Mouse (Mus musculus) frontal cortex, postnatal 25 days (tissue): ENCODE results near the gene Vmn1r188.
"Not testable (repeated sequence)": the region's sequence is repeated elsewhere in the genome, so short reads cannot be mapped to it uniquely, and the experiment has no call there.

Experiments
- DNase-seq, 2 experiments: peaks; one replicate each; pipeline ENCODE4 v3.0.0; 2022; ENCODE audit warnings: low spot score in 2 of 2

Vmn1r188 gene

GRCm38 (mm10) chr13:22084140-22084539 is at the start of gene Vmn1r188:
TSS of gene Vmn1r188 (plus strand) at chr13:22084440.
- not testable (repeated sequence) for DNase-seq

GRCm38 (mm10) chr13:22034443-22035266 is 49.6 kb upstream of the Vmn1r188 start:
- no peak for DNase-seq

GRCm38 (mm10) chr13:22035267-22036148 is 48.7 kb upstream of the Vmn1r188 start, which contains the start of the genes Hist1h2ah and Hist1h2bk:
TSS of gene Hist1h2ah (minus strand) at chr13:22035568.
TSS of gene Hist1h2bk (plus strand) at chr13:22035870.
- peak; percentile 62 to 78 for DNase-seq

- DNase-seq: no peak
Measured at GRCm38 (mm10) chr13:22036149-22036956, 47.9 kb upstream of the Vmn1r188 start.

- no peak for DNase-seq
Measured at GRCm38 (mm10) chr13:22036986-22037385, 47.3 kb upstream of the Vmn1r188 start.

GRCm38 (mm10) chr13:22037415-22037814 is 46.8 kb upstream of the Vmn1r188 start:
- no peak for DNase-seq

GRCm38 (mm10) chr13:22039364-22039763 is 44.9 kb upstream of the Vmn1r188 start:
- DNase-seq: no peak

GRCm38 (mm10) chr13:22039951-22040463 is 44.2 kb upstream of the Vmn1r188 start:
- DNase-seq: no peak

GRCm38 (mm10) chr13:22040464-22041141 is 43.6 kb upstream of the Vmn1r188 start:
- no peak for DNase-seq

- peak; percentile 99 for DNase-seq
Measured at GRCm38 (mm10) chr13:22041142-22041536, 43.1 kb upstream of the Vmn1r188 start, which contains the start of gene Hist1h4i. TSS of gene Hist1h4i (minus strand) at chr13:22041362.

GRCm38 (mm10) chr13:22041651-22042567 is 42.3 kb upstream of the Vmn1r188 start:
- no peak for DNase-seq

- peak; percentile 68 to 84 for DNase-seq
Measured at GRCm38 (mm10) chr13:22042568-22043502, 41.4 kb upstream of the Vmn1r188 start, which contains the start of the genes Hist1h2ag and Hist1h2bj. TSS of gene Hist1h2ag (minus strand) at chr13:22042944. TSS of gene Hist1h2bj (plus strand) at chr13:22043214.

- DNase-seq: no peak
Measured at GRCm38 (mm10) chr13:22043503-22044431, 40.5 kb upstream of the Vmn1r188 start.

- DNase-seq: no peak
Measured at GRCm38 (mm10) chr13:22044432-22045155, 39.6 kb upstream of the Vmn1r188 start.

- DNase-seq: no peak
Measured at GRCm38 (mm10) chr13:22045311-22045710, 38.9 kb upstream of the Vmn1r188 start.

- DNase-seq: no peak
Measured at GRCm38 (mm10) chr13:22049041-22049440, 35.2 kb upstream of the Vmn1r188 start.
